Mouse (Mus musculus): ENCODE measurements around the gene Tead3.

Gene Tead3

DNA sequence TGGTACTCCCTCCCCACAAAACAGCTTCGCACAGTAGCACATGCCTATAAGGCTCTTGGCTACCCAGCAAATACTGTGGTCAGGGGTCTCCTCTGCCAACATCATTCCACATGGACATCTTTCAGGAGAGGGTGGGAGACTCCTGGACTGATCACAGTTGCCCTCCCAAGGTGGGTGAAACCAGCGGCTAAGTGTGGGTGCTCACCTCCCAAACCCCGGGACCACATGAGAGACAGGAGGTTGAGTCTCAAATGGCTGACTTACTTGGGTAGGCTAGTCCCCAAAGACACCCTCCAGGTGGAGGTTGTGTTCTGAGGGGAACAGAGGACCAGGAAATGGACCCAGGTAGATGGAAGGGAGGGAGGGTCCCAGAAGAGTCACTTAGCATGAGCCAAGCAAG is 5.9 kb downstream of the Tead3 start:
- TF ChIP-seq GATA4 (IDR thresholded peaks at IDR 0.05; ENCODE audit: insufficient replicate concordance, low read length) = no peak

DNA sequence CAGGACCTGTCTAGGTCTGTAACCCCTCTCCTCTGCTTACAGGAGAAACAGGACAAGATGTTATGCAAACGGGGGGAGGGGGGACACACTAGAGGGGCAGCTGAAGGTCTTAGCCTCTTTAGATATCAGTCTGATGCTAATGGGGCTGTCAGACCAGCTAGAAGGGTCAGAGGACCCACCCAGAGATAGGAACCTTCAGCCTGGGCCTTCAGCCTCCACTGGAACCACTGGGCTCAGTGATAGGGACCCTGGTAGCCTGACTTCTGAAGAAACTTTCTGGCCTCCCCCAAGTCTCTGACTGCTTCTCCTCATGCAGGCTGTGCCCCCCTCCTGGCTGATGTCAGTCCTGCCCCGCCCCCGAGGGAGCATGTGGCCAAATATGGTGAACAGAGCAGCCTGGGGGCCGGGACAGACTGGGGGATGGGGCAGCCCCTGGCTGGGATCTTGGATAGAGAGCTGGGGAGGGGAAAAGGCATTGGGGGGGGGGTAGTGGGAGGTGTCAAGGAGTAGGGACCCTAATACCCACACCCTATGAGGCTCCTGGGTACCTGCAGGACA is 6.5 kb downstream of the Tead3 start:
- no peak for TF ChIP-seq GATA4 (IDR thresholded peaks at IDR 0.05; ENCODE audit: insufficient replicate concordance, low read length)

DNA sequence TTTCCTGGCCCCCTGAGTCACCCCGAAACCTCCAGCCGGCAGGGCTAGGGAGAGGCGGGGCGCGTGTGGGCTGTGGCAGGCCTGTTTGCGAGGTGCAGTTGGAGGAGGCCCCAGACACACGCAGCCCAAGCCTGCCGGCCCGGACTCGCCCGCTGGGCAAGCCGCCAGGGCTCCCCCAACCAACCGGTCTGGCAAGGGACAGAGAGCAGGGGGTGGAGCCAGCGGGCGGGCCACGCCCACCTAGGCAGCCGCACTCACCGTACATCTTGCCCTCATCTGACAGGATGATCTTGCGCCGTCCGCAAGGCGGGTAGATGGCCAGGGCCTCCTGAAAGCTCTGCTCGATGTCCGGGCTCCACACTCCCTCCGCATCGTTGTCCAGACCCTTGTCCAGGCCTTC is 9.5 kb downstream of the Tead3 start:
- no peak for TF ChIP-seq GATA4 (IDR thresholded peaks at IDR 0.05; ENCODE audit: insufficient replicate concordance, low read length)

DNA sequence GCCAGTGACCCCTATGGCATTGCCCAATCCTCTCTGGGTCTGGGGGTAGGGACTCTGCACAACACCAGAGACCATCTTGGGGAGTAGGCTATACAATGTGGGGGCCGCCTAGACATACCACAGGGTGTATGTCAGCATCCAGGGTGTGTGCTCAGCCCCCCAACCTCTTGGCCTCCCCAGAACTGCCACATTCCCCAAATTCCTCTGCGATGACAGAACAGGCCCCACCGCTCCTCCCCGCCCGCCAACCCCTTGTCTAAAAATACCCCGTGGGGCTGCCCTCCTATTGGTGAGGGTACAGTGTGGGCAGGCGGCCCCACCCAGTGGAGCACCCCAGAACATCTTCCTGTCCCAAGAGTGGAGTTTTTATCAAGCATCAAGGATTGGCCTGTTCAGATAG is 10.0 kb downstream of the Tead3 start:
- TF ChIP-seq GATA4 (IDR thresholded peaks at IDR 0.05; ENCODE audit: insufficient replicate concordance, low read length) = no peak

DNA sequence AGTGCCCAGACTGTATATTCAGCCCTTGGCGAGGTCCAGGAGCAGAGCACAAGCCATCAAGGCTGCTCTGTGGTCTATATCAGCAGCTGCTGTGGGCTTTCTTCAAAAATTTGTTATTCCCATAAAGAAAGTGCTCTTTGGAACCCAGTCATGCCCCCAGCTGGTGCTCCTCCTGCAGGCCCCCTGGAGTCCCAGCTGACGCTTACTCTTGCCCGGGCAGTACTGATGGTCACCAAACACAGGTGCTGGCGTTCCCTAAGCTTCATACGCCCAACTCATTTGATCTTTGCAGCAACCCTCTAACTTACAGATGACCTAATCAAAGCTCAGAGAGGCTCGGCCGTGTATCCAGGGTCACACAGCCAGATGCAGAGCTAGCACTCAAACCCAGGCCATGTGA is 13.1 kb downstream of the Tead3 start:
- TF ChIP-seq GATA4 (IDR thresholded peaks at IDR 0.05; ENCODE audit: insufficient replicate concordance, low read length) = no peak

DNA sequence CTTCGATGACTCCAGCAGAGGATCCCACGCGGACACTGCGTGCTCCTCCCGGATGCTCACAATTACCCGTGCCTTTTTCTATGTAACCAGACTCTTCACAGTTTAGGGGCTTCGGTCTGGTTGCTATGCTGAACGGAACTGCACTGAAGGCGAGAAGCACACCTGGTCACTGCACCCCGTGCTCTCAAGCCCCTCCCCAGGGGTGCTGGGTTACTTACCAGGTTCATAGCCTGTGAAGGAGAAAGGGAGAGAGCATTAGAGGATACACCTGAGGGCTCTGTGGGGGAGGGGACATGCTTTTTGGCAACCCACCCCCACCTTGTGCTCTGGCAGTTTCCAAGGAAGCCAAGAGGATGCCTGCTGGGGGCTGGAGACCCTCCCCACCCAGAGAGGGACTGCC is 15.3 kb downstream of the Tead3 start:
- no peak for TF ChIP-seq GATA4 (IDR thresholded peaks at IDR 0.05; ENCODE audit: insufficient replicate concordance, low read length)

DNA sequence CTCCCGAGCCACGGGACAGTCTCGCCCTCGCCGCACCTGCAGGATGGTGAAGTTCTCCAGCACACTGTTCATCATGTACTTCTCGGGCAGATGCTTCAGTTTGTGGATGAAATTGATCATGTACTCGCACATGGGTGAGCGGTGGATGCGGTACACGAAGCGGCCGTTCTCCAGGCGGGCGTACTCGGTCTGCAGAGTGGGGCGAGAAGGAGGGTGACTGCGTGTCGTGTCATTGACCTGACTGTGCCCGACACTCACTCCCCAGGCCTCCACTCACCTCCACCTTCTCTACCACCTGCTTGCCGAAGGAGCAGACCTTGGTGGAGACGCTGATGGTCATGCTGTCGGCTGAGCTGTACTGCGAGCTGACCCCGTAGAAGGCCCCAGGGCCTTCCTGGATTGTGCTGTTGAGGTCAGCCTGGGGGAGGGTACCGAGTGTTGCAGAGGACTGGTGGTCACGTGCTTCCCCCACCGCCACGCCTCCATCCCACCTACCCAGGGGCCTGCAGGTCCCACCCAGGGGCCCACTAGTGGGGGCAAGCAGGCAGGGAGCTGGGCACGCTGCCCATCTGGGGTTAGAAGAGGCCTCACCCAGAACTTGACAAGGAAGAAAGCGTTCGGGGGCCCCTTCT is 17.6 kb downstream of the Tead3 start:
- no peak for TF ChIP-seq GATA4 (IDR thresholded peaks at IDR 0.05; ENCODE audit: insufficient replicate concordance, low read length)

DNA sequence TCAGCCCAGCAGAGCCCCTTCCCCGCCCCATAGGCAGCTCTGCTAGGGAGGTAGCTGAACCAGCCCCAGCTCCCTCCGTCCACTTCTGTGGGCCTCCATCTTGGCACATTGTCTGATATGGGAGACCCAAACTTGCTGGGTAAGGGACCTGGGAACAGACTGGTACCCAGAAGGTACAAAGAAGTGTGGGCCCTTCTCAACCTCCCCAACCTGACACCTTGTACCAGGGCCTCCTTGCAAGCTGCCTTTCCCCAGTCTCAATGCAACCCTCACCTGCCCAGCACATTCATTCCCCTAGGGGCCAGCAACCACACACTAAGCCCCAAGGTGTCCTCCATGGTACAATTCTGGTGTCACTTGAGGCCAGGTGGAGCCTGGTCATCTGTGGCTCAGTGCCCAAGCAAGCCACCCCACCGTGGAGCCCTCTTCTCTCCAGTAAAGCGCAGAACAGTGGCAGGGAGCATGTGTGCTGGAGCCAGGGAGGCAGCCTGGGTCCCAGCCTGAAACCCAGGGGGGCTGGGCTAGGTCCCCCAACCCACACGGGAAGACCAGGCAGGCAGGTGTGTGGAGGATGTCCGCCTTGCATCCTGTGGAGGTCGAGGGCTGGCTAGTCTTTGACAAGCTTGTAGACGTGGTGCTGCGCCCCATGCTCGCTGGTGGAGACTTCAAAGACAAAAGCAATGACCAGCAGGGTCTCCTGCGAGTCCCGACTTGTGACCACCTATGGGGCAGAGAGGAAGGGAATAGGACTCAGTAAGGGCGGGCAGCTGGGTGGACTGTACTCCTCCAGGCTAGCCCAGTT is 18.3 kb downstream of the Tead3 start:
- TF ChIP-seq GATA4 (IDR thresholded peaks at IDR 0.05; ENCODE audit: insufficient replicate concordance, low read length) = no peak

DNA sequence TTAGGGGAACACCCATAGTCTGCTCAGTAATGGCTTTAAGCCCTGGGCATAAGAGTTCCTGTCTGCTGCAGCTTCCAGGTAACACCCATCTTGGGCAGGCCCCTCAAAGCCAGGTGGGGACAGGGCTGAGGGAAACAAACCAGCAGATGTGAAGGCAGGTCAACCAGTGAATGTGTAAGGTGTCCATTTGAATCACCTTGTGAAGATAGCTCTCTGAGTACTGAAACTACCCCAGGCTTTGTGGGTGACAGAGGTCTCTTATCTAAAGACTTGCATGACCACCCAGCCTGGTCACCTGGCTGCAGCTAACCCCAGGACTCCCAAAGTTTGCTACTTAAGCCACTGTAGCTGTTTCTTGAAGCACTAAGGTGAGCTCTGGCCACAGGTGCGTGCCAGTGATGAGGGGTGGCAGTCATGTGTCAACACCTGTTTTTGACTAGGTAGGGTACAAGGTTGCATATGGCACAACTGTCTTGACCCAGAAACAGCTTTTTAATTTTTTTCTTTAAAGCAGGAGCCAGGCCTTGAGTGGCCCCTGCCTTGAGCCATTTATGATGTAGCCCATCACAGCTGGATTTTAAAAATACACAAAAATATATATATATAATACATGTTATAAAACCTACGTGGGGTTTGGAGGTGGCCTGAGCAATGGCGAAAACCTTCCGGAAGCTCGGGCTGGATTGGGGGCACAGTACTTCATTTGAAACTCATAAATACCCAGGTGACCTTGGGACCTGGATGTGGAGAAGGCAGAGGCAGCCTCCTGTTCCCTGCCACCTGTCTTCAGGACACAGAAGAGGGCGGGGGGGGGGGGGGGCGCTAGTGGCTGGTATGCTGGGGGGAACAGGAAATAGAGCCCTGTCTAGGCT is 19.1 kb downstream of the Tead3 start:
- no peak for TF ChIP-seq GATA4 (IDR thresholded peaks at IDR 0.05; ENCODE audit: insufficient replicate concordance, low read length)

DNA sequence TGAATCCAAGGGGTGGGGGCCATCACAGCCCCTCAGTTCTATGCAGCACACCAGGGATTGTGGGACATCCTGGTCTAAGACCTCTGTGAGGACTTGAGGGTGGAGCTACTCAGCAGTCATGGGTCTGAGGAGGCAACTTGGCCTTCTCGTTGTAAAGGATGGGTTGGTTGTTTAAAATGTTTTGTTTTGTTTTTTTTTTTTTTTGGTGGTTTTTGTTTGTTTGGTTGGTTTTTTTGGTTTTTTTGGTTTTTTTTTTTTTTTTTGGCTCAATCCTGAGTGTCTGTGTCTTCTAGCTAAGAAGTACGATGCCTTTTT is 20.4 kb downstream of the Tead3 start:
- no peak for TF ChIP-seq GATA4 (IDR thresholded peaks at IDR 0.05; ENCODE audit: insufficient replicate concordance, low read length)

DNA sequence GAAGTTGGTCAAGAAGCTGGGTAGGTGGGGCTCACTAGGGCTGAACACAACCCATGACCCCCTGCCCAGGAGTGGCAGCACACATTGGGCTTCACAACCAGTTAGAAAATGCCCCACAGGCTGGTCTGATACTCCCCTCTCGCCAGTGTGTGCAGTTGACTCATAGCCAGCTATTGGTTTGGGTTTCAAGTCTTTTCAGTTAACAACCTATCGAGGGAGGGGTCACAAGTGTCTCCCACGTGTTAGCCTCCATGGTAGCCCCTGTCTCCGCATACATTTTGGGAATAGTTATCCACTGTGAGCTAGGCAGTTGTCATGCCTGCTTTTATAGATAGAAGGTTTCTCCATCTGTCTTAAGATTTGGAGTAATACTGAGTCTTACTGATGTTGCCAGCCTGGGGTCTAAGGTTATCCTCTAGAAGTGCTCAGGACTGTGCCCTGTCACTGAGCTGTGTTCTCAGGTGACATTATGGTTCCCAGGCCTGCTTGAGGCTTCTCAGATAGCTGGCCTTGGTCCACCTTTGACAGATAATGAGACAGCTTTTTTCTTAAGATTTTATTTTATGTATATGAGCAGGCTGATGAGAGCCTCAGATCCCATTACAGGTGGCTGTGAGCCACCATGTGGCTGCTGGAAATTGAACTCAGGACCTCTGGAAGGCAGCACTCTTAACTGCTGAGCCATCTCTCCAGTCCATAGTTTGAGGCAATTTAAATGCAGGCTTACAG is 20.9 kb downstream of the Tead3 start:
- TF ChIP-seq GATA4 (IDR thresholded peaks at IDR 0.05; ENCODE audit: insufficient replicate concordance, low read length) = no peak

DNA sequence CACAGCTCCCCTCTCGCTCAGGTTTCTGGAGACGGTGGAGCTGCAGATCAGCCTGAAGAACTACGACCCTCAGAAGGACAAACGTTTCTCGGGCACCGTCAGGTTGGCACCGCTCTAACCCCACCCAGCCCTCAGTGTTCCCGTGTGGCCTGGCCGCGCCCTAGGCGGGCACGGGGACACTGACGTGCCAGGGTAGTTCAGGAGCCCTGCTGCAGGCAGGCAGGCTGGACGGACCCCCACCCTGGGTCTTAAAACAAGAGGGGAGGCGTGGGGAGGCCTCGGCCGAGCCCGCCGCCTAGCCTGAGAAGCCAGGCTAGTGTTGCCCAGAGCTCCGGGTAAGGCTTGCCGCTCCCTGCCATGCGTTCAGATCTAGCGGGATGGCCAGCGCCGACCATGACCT is 21.7 kb downstream of the Tead3 start:
- no peak for TF ChIP-seq GATA4 (IDR thresholded peaks at IDR 0.05; ENCODE audit: insufficient replicate concordance, low read length)

DNA sequence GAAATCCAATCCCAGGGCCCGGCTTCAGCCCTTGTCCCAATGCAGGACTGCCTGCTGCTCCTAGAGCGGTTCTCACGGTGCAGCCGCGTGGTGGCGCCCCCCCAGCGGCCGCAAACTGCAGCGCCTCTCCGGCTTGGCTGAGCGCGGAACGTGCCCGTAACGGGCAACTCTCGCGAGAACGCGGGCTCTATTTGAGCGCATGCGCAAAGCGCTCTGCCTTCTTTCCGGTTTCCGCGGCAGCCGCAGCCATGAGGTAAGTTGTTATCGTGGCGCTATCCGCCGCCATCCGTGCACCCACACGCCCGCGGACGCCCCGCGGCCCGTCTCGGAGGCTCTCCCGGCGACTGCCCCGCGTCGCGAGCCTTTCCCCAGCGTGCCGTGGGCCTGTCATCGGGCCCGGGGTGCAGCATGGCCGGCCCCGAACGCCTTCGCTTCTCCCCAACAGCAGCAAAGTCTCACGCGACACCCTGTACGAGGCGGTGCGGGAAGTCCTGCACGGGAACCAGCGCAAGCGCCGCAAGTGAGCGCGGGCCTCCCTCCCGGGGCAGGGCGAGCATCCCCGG is 22.2 kb downstream of the Tead3 start, which contains the start of gene Rpl10a:
Gene Rpl10a, plus strand, starts transcription at position 106 of the 563 bp plus-strand sequence.
- TF ChIP-seq GATA4 (IDR thresholded peaks at IDR 0.05; ENCODE audit: insufficient replicate concordance, low read length) = peak; percentile 86; the same call in 1 of the 2 replicates

DNA sequence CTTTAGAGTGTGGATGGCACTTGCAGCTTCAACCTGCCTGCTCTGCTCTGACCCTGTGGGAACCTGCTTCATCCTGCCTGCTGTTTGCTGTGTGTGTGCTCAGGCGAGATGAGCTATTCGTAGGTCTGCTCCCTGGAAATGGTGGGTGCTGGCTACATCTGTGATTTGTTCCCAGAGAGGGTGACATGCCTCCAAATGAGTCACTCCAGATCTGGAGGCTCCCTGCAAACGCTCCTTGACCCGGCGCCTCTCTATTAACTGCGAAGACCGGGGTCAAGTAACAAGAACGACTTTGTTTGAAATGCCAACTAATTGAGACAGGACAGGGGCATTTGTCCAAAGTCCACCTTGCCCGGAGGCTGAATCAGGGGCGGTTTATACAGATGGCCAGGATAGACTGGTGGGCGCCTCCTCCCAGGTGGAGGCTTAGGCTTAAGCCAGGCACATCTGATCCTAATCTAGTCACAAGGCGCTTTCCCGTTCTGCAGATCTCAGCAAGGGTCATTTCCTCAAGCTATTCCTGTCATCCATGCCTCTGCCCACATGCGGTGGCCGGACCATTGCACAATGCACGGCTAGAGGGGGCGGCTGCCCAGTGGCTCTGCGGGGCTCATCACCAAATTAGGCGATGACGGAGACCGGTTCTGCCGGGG is 22.8 kb downstream of the Tead3 start:
- 0 out of 2 replicates have a peak, but pooled peaks have one; percentile 8 for TF ChIP-seq GATA4 (IDR thresholded peaks at IDR 0.05; ENCODE audit: insufficient replicate concordance, low read length)

Measured in liver, adult (tissue).